Mouse (Mus musculus): ENCODE measurements at regions not wholly inside any gene's neighbourhood (a gene's known extent, or its start where the extent isn't known, plus 50 kb on each side); places are given as distances from the start of the nearest gene placed in this dataset.

GRCm38 (mm10) chr3:142933684-142934259 is 52.0 kb upstream of the Pkn2 start:
- DNase-seq = no peak

All from adrenal gland, postnatal 25 days (tissue).